Mouse (Mus musculus) forebrain, embryonic 16.5 days (tissue): Measurements from ENCODE around the gene Bloc1s3. TPM values are rescaled to one million over a fixed set of nuclear protein-coding genes. Genes with fewer than 3 reads are reported as not detected.

ENCODE experiments used
- ATAC-seq: fragments of 200-750 bp; cut with Nextera tagmentation; 2 replicates; pipeline ENCODE4 v1.8.0; 2017; ENCODE audit warnings: mild to moderate bottlenecking, moderate library complexity
- H3K27ac ChIP-seq: fragments of 300-500 bp; sonication (generic); 2 replicates; pipeline ENCODE4 v1.5.1; 2014; ENCODE audit warnings: low read length, control low read depth
- H3K27me3 ChIP-seq: fragments of 300-500 bp; sonication (generic); replicated peaks from 2 replicates; pipeline ENCODE4 v1.6.1; 2014; ENCODE audit warnings: low read length; ENCODE audit not compliant: control insufficient read depth, insufficient read depth
- H3K36me3 ChIP-seq: fragments of 300-500 bp; sonication (generic); 2 replicates; pipeline ENCODE4 v1.6.1; 2014; ENCODE audit not compliant: control insufficient read depth, insufficient read depth
- H3K4me1 ChIP-seq: fragments of 300-500 bp; sonication (generic); replicated peaks from 2 replicates; pipeline ENCODE4 v1.6.1; 2014; ENCODE audit warnings: low read length; ENCODE audit not compliant: control insufficient read depth, insufficient read depth
- H3K4me2 ChIP-seq: fragments of 300-500 bp; sonication (generic); 2 replicates; pipeline ENCODE4 v1.6.1; 2014; ENCODE audit warnings: mild to moderate bottlenecking, low read length, control low read depth
- H3K4me3 ChIP-seq: fragments of 300-500 bp; sonication (generic); replicated peaks from 2 replicates; pipeline ENCODE4 v1.5.1; 2014; ENCODE audit warnings: mild to moderate bottlenecking, low read length, control low read depth
- H3K9ac ChIP-seq: fragments of 300-500 bp; sonication (generic); replicated peaks from 2 replicates; pipeline ENCODE4 v1.6.1; 2014; ENCODE audit warnings: low read depth, low read length, control low read depth
- H3K9me3 ChIP-seq: fragments of 300-500 bp; sonication (generic); 2 replicates; pipeline ENCODE4 v1.6.1; 2016; ENCODE audit warnings: low read length; ENCODE audit not compliant: control insufficient read depth
- WGBS: fragments of 180-500 bp; shearing (Covaris S2); extraction: QIAGEN DNeasy Blood & Tissue Kit; methylation state at CpG from one replicate; pipeline ENCODE4 v1.1.7; 2014; 5-methylcytosine and 5-hydroxymethylcytosine counted together
- polyA plus RNA-seq: library from polyadenylated mRNA; unstranded; fragments of >200 nt; fragmentation: Nextera tagmentation; extraction: Ambion mirVana; gene quantifications from 2 replicates; pipeline ENCODE4 v1.2.1, GENCODE M21; 2015

The Bloc1s3 gene
- polyA plus RNA-seq, 1 experiment from 2014 or later = 4.9 TPM

GRCm38 (mm10) chr7:19494751-19495474 lies 13.3 kb downstream of the Bloc1s3 start:
- 83% methylated on average over 25 of the region's 25 CpGs for WGBS
- no peak overlapping the region for H3K9ac ChIP-seq
- H3K4me2 ChIP-seq = no peak overlapping the region
- H3K27me3 ChIP-seq = peaks cover 24% of the 10 kb centered on the region
- H3K9me3 ChIP-seq = no peaks in the 10 kb centered on the region
- H3K36me3 ChIP-seq = no peaks in the 10 kb centered on the region
- no peak overlapping the region for H3K4me3 ChIP-seq
- peaks cover 3% of the 10 kb centered on the region; the same call in 1 of the 2 replicates for H3K4me1 ChIP-seq
- no peak for ATAC-seq
- no peak overlapping the region for H3K27ac ChIP-seq

DNA sequence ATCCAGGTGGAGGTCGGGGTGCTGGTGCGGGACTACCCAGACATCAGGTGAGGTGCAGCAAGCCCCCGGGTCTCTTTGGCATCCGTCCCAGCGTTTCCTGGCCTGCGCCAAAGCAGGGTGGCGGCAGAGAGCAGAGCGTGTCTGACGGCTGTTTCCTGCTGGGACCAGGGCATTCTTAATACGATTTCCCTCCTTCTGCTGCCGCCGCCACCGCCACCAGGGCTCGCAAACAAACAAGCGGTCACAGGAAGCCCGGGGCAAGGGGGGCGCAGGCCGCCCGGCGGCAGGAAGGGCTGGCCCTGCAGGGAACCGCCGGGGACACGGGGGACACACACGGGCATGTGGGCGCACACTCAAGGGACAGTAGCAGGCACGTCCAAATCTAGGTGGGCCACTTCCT lies 16.4 kb downstream of the Bloc1s3 start:
- Histone ChIP-seq H3K4me2 (peak overlapping the region; percentile 19; the same call in 1 of the 2 replicates), H3K36me3 (no peaks in the 10 kb centered on the region), H3K4me3 (no peak overlapping the region), H3K27ac (no peak overlapping the region), H3K27me3 (peaks cover 46% of the 10 kb centered on the region), H3K4me1 (peaks cover 8% of the 10 kb centered on the region), H3K9ac (no peak overlapping the region; the same call in 1 of the 2 replicates), H3K9me3 (no peaks in the 10 kb centered on the region)
- no peak for ATAC-seq
- 2% methylated on average over 26 of the region's 26 CpGs for WGBS

DNA sequence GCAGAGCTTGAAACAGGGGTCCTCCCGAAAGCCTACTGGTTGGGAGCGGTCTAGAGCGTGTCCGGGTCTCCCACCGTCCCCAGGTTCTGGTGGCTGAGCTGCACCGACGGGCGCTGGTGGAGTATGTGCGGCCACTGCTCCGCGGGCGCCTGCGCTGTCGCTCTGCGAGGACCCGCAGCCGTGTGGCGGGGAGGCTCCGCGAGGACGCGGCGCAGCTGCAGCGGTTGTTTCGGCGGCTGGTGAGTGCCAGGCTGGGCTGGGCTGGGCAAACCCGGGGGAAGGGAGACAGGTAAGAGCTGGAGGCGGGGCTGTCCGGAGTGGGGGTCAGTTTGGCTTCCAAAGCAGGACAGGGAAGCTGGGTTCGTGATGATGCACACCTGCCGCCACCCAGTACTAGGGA lies 18.6 kb downstream of the Bloc1s3 start:
- peak overlapping the region; percentile 29 for H3K4me3 ChIP-seq
- peak; percentile 33; the same call in 1 of the 2 replicates for ATAC-seq
- no peak overlapping the region for H3K27ac ChIP-seq
- peaks cover 46% of the 10 kb centered on the region for H3K27me3 ChIP-seq
- H3K4me2 ChIP-seq = peak overlapping the region; percentile 38
- H3K36me3 ChIP-seq = no peaks in the 10 kb centered on the region
- peaks cover 8% of the 10 kb centered on the region for H3K4me1 ChIP-seq
- no peaks in the 10 kb centered on the region for H3K9me3 ChIP-seq
- H3K9ac ChIP-seq = peak overlapping the region; percentile 38
- WGBS = 2% methylated on average over 31 of the region's 31 CpGs

GRCm38 (mm10) chr7:19486549-19486948 lies 21.6 kb downstream of the Bloc1s3 start:
- Histone ChIP-seq H3K27me3 (peaks cover 38% of the 10 kb centered on the region), H3K36me3 (no peaks in the 10 kb centered on the region), H3K9me3 (no peaks in the 10 kb centered on the region), H3K9ac (no peak overlapping the region), H3K4me3 (no peak overlapping the region), H3K4me2 (no peak overlapping the region), H3K27ac (no peak overlapping the region), H3K4me1 (peaks cover 5% of the 10 kb centered on the region)
- WGBS = 92% methylated on average over 7 of the region's 7 CpGs
- ATAC-seq = no peak

- H3K27ac ChIP-seq = no peak overlapping the region
- no peaks in the 10 kb centered on the region for H3K36me3 ChIP-seq
- no peak for ATAC-seq
- 83% methylated on average over 1 of the region's 1 CpGs for WGBS
- no peak overlapping the region for H3K4me3 ChIP-seq
- no peak overlapping the region for H3K9ac ChIP-seq
- H3K27me3 ChIP-seq = peaks cover 27% of the 10 kb centered on the region
- no peaks in the 10 kb centered on the region for H3K9me3 ChIP-seq
- peaks cover 5% of the 10 kb centered on the region for H3K4me1 ChIP-seq
- no peak overlapping the region for H3K4me2 ChIP-seq
Measured at GRCm38 (mm10) chr7:19485488-19485887, 22.7 kb downstream of the Bloc1s3 start.

- Histone ChIP-seq H3K4me3 (no peak overlapping the region), H3K4me2 (no peak overlapping the region), H3K27ac (no peak overlapping the region), H3K9ac (no peak overlapping the region), H3K9me3 (no peaks in the 10 kb centered on the region), H3K36me3 (no peaks in the 10 kb centered on the region), H3K4me1 (no peaks in the 10 kb centered on the region), H3K27me3 (peaks cover 9% of the 10 kb centered on the region)
- WGBS = 80% methylated on average over 8 of the region's 8 CpGs
- no peak for ATAC-seq
Measured at GRCm38 (mm10) chr7:19483281-19483680, 24.9 kb downstream of the Bloc1s3 start.

- ATAC-seq = no peak
- Histone ChIP-seq H3K27ac (no peak overlapping the region), H3K9me3 (no peaks in the 10 kb centered on the region), H3K36me3 (no peaks in the 10 kb centered on the region), H3K9ac (no peak overlapping the region), H3K4me3 (no peak overlapping the region), H3K4me1 (peaks cover 3% of the 10 kb centered on the region; the same call in 1 of the 2 replicates), H3K4me2 (no peak overlapping the region), H3K27me3 (peaks cover 24% of the 10 kb centered on the region)
- 24% methylated on average over 14 of the region's 14 CpGs for WGBS
Measured at GRCm38 (mm10) chr7:19477624-19478384, 30.4 kb downstream of the Bloc1s3 start.

- Histone ChIP-seq H3K4me2 (no peak overlapping the region), H3K27ac (no peak overlapping the region), H3K27me3 (peaks cover 31% of the 10 kb centered on the region), H3K36me3 (no peaks in the 10 kb centered on the region), H3K4me3 (no peak overlapping the region), H3K9me3 (no peaks in the 10 kb centered on the region), H3K9ac (no peak overlapping the region), H3K4me1 (peaks cover 3% of the 10 kb centered on the region; the same call in 1 of the 2 replicates)
- 74% methylated on average over 2 of the region's 2 CpGs for WGBS
- no peak for ATAC-seq
Measured at GRCm38 (mm10) chr7:19477084-19477483, 31.1 kb downstream of the Bloc1s3 start.

GRCm38 (mm10) chr7:19473875-19474443 lies 34.2 kb downstream of the Bloc1s3 start:
- ATAC-seq = peak; percentile 91
- Histone ChIP-seq H3K4me3 (peak overlapping the region; percentile 53), H3K4me1 (peaks cover 3% of the 10 kb centered on the region; the same call in 1 of the 2 replicates), H3K27ac (peak overlapping the region; percentile 66), H3K9ac (peak overlapping the region; percentile 72), H3K36me3 (no peaks in the 10 kb centered on the region), H3K27me3 (peaks cover 59% of the 10 kb centered on the region), H3K9me3 (no peaks in the 10 kb centered on the region), H3K4me2 (peak overlapping the region; percentile 82)
- WGBS = under 1% methylated on average over 78 of the region's 89 CpGs
